Mouse (Mus musculus): ENCODE results near the gene Nop58. TPM values are rescaled to one million over a fixed set of nuclear protein-coding genes. Genes with fewer than 3 reads are reported as not detected.

Nop58 gene
- polyA plus RNA-seq, 1 experiment from 2014 or later, result 194 TPM

GRCm38 (mm10) chr1:59766626-59767025, 81.9 kb downstream of the Nop58 start:
- Histone ChIP-seq H3K4me1 (replicated peaks) (peaks cover 38% of the 10 kb centered on the region), H3K27ac (no peak overlapping the region), H3K9me3 (no peaks in the 10 kb centered on the region), H3K4me3 (peak overlapping the region; percentile 89), H3K36me3 (peaks cover 23% of the 10 kb centered on the region), H3K27me3 (ENCODE audit: insufficient read depth, poor library complexity, severe bottlenecking) (no peaks in the 10 kb centered on the region)
- no peak for DNase-seq (ENCODE audit: low spot score)

Other genes starting within 250 kb of the Nop58 start
- gene Fzd7, start 202.5 kb upstream of the Nop58 start, polyA plus RNA-seq (2016; fragmentation: Nextera tagmentation; extraction: Ambion mirVana), result 14.4 and 16.1 TPM in 2 replicates
- gene Gm973, start 168.7 kb upstream of the Nop58 start, polyA plus RNA-seq (2016; fragmentation: Nextera tagmentation; extraction: Ambion mirVana), result 9.0 TPM in 2 replicates
- 514 and 535 TPM in 2 replicates for gene Sumo1, start 14.1 kb upstream of the Nop58 start, polyA plus RNA-seq (2016; fragmentation: Nextera tagmentation; extraction: Ambion mirVana)
- 5.8 and 6.2 TPM in 2 replicates for gene Bmpr2, start 78.4 kb downstream of the Nop58 start, polyA plus RNA-seq (2016; fragmentation: Nextera tagmentation; extraction: Ambion mirVana)
- gene Fam117b, start 228.0 kb downstream of the Nop58 start, polyA plus RNA-seq (2016; fragmentation: Nextera tagmentation; extraction: Ambion mirVana), result 11.0 and 12.6 TPM in 2 replicates

Data from hindbrain, embryonic 10.5 days (tissue).